Comparison of ENCODE assay signal across 25 mouse cellular contexts in the genomic region with DNA sequence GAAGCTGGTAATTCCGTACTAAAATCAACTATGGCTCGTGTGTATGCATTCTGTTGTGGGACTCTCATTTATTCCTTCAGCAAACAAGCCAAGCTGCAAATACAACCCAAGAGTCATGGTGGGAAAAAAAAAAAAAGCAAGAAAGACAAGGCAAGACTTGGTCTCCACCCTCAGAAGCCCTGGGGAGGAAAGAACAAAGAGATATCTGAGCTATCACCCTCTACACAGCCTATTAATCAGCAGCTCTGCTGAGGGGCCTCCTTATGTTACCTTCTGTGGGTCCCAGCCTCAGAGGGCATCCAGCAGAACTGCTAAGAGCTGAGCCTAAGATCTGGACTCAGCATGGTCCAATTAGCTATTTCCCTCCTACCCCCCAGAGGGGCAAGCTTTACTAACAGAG. TPM values are rescaled to one million over a fixed set of nuclear protein-coding genes. Genes with fewer than 3 reads are reported as not detected.
"Had no signal": no experiment of that assay in that cellular context is flagged by ENCODE, and none has a peak within 500 bp of the region (broad histone marks: within the 10 kb centered on the region; RNA-seq: fewer than 3 reads in every experiment).

No protein-coding gene starts in this region.

- DNase-seq: kidney, adult 2 months; kidney, postnatal 25 days; layer of hippocampus, adult 9-11 months; lung, embryonic 14.5 days; retina, postnatal 1 day; right cerebral cortex, postnatal 25 days; spleen, adult 18-20 months; thymus, adult 18-20 months; thymus, postnatal 36 days had no signal

- H3K4me1 ChIP-seq: limb, embryonic 10.5 days; limb, embryonic 13.5 days; midbrain, embryonic 12.5 days; midbrain, embryonic 15.5 days; neural tube, embryonic 12.5 days; neural tube, embryonic 15.5 days had no signal

- H3K4me2 ChIP-seq: limb, embryonic 13.5 days; lung, embryonic 14.5 days; midbrain, embryonic 12.5 days; midbrain, embryonic 15.5 days; neural tube, embryonic 12.5 days; neural tube, embryonic 15.5 days had no signal

- H3K27ac ChIP-seq: kidney, postnatal 0 days; layer of hippocampus, adult 2 months; limb, embryonic 10.5 days; limb, embryonic 13.5 days; macrophage; midbrain, embryonic 12.5 days; midbrain, embryonic 15.5 days; neural tube, embryonic 12.5 days; neural tube, embryonic 15.5 days had no signal

- H3K9ac ChIP-seq: lung, embryonic 14.5 days; midbrain, embryonic 12.5 days; midbrain, embryonic 15.5 days; neural tube, embryonic 12.5 days; neural tube, embryonic 15.5 days had no signal

- H3K4me3 ChIP-seq: layer of hippocampus, adult 2 months; limb, embryonic 10.5 days; limb, embryonic 13.5 days; midbrain, embryonic 12.5 days; midbrain, embryonic 15.5 days; neural tube, embryonic 12.5 days; neural tube, embryonic 15.5 days had no signal

- H3K27me3 ChIP-seq: limb, embryonic 13.5 days; midbrain, embryonic 12.5 days; midbrain, embryonic 15.5 days; neural tube, embryonic 12.5 days; neural tube, embryonic 15.5 days had no signal

- ATAC-seq: intestine, embryonic 16.5 days; lung, postnatal 0 days; midbrain, embryonic 15.5 days had no signal

- H3K9me3 ChIP-seq: limb, embryonic 10.5 days; limb, embryonic 13.5 days; midbrain, embryonic 12.5 days; midbrain, embryonic 15.5 days; neural tube, embryonic 12.5 days; neural tube, embryonic 15.5 days had no signal

RNA-seq across cellular contexts. Expression of gene Grm2, which starts 18.0 kb away (rescaled TPM):
- polyA plus RNA-seq: intestine, embryonic 16.5 days; kidney, adult 2 months; kidney, embryonic 14.5 days; kidney, postnatal 0 days; limb, embryonic 10.5 days; limb, embryonic 13.5 days; liver, adult 2 months; lung, embryonic 14.5 days; lung, postnatal 0 days; macrophage; urinary bladder, adult 2 months had no signal

RNA-seq across cellular contexts. Expression of gene Iqcf6, which starts 47.5 kb away (rescaled TPM):
- polyA plus RNA-seq: intestine, embryonic 16.5 days; kidney, adult 2 months; kidney, embryonic 14.5 days; kidney, postnatal 0 days; large intestine, adult 2 months; limb, embryonic 10.5 days; limb, embryonic 13.5 days; liver, adult 2 months; lung, embryonic 14.5 days; lung, postnatal 0 days; macrophage; midbrain, embryonic 12.5 days; midbrain, embryonic 15.5 days; neural tube, embryonic 12.5 days; neural tube, embryonic 15.5 days; stomach, embryonic 16.5 days; urinary bladder, adult 2 months had no signal
